Mouse (Mus musculus) spleen, adult 2 months (tissue): ENCODE results near the gene Pidd1. TPM values are rescaled to one million over a fixed set of nuclear protein-coding genes. Genes with fewer than 3 reads are reported as not detected.
A peak's percentile ranks its signal among the peaks of the same experiment; 100 is the strongest.

ENCODE experiments used
- DNase-seq, 2 experiments: peaks; one replicate each; pipeline versions ENCODE4 v3.0.0 to v3.0.0-alpha.2; 2012 to 2021; ENCODE audit warnings: low spot score in 2 of 2, low read depth in 1 of 2
- H3K27ac ChIP-seq: fragments of 200-500 bp; 2 replicates; pipeline ENCODE4 v1.5.1; 2012; ENCODE audit warnings: low read length, inconsistent platforms; ENCODE audit not compliant: insufficient read depth
- H3K27me3 ChIP-seq: fragments of 200-500 bp; 2 replicates; pipeline ENCODE4 v1.6.1; 2012; ENCODE audit warnings: mild to moderate bottlenecking, moderate library complexity, low read length, inconsistent platforms; ENCODE audit not compliant: control insufficient read depth, insufficient read depth
- H3K36me3 ChIP-seq: fragments of 200-500 bp; 2 replicates; pipeline ENCODE4 v1.6.1; 2012; ENCODE audit warnings: mild to moderate bottlenecking, low read length, inconsistent platforms; ENCODE audit not compliant: control insufficient read depth, insufficient read depth
- H3K4me1 ChIP-seq: fragments of 200-500 bp; 2 replicates; pipeline ENCODE4 v1.6.1; 2011; ENCODE audit warnings: inconsistent platforms; ENCODE audit not compliant: control insufficient read depth, insufficient read depth, insufficient read length
- H3K4me3 ChIP-seq: fragments of 200-500 bp; 2 replicates; pipeline ENCODE4 v1.5.1; 2011; ENCODE audit warnings: mild to moderate bottlenecking, inconsistent platforms; ENCODE audit not compliant: insufficient read depth, insufficient read length; ENCODE audit errors: extremely low read depth
- CTCF ChIP-seq: fragments of 200-500 bp; IDR thresholded peaks from 2 replicates; pipeline ENCODE4 v1.5.1; 2011; ENCODE audit warnings: mild to moderate bottlenecking, inconsistent platforms; ENCODE audit not compliant: insufficient read depth, insufficient read length, insufficient replicate concordance; ENCODE audit errors: extremely low read depth
- POLR2A ChIP-seq: fragments of 200-500 bp; IDR thresholded peaks from 2 replicates; pipeline ENCODE4 v1.6.1; 2011; ENCODE audit warnings: low read depth, low read length, inconsistent platforms
- WGBS: fragments of 180-500 bp; shearing (Covaris S2); methylation state at CpG from one replicate; pipeline ENCODE4 v1.1.7; 2018; 5-methylcytosine and 5-hydroxymethylcytosine counted together
- polyA plus RNA-seq: library from polyadenylated mRNA; depleted of rRNA; stranded (reverse); fragments of >200 nt; gene quantifications from 2 replicates; pipeline ENCODE4 v1.2.3, GENCODE M21; 2012

Gene Pidd1
- polyA plus RNA-seq, 1 experiment = 20.4 TPM

GRCm38 (mm10) chr7:141441460-141441859 is 2.4 kb downstream of the Pidd1 start:
- no peak for TF ChIP-seq CTCF
- no peak for TF ChIP-seq POLR2A
- Histone ChIP-seq H3K27me3 (no peaks in the 10 kb centered on the region), H3K4me1 (peaks cover 16% of the 10 kb centered on the region; the same call in 1 of the 2 replicates), H3K36me3 (no peaks in the 10 kb centered on the region), H3K27ac (no peak overlapping the region), H3K4me3 (no peak overlapping the region)
- no peak for DNase-seq
- 94% methylated on average over 9 of the region's 9 CpGs for WGBS

- no peak overlapping the region for H3K4me3 ChIP-seq
Observed at GRCm38 (mm10) chr7:141440613-141441012, 3.2 kb downstream of the Pidd1 start.

GRCm38 (mm10) chr7:141439811-141440210 is 4.0 kb downstream of the Pidd1 start:
- DNase-seq = no peak
- no peaks in the 10 kb centered on the region for H3K36me3 ChIP-seq
- H3K4me3 ChIP-seq = no peak overlapping the region
- no peaks in the 10 kb centered on the region for H3K27me3 ChIP-seq
- no peak overlapping the region for H3K27ac ChIP-seq
- TF ChIP-seq POLR2A (no peak), CTCF (no peak)
- H3K4me1 ChIP-seq = peaks cover 27% of the 10 kb centered on the region; the same call in 1 of the 2 replicates
- WGBS = 98% methylated on average over 11 of the region's 11 CpGs

More at GRCm38 (mm10) chr7:141440613-141441012, 3.2 kb downstream of the Pidd1 start:
- peaks cover 23% of the 10 kb centered on the region; the same call in 1 of the 2 replicates for H3K4me1 ChIP-seq
- no peaks in the 10 kb centered on the region for H3K27me3 ChIP-seq
- H3K36me3 ChIP-seq = no peaks in the 10 kb centered on the region
- no peak overlapping the region for H3K27ac ChIP-seq
- WGBS = 41% methylated on average over 6 of the region's 6 CpGs
- peak in 1 of 2 experiments; percentile 38 for DNase-seq
- TF ChIP-seq CTCF (peak; percentile 51; the same call in 1 of the 2 replicates), POLR2A (no peak)

- Histone ChIP-seq H3K27ac (no peak overlapping the region), H3K4me3 (no peak overlapping the region), H3K4me1 (peaks cover 33% of the 10 kb centered on the region; the same call in 1 of the 2 replicates), H3K27me3 (no peaks in the 10 kb centered on the region), H3K36me3 (no peaks in the 10 kb centered on the region)
- no peak for DNase-seq
- TF ChIP-seq POLR2A (no peak), CTCF (no peak)
- WGBS = 97% methylated on average over 10 of the region's 10 CpGs
Observed at GRCm38 (mm10) chr7:141439140-141439679, 4.6 kb downstream of the Pidd1 start.

GRCm38 (mm10) chr7:141438201-141438968 is 5.4 kb downstream of the Pidd1 start:
- Histone ChIP-seq H3K27ac (no peak overlapping the region), H3K27me3 (no peaks in the 10 kb centered on the region), H3K36me3 (peaks cover 5% of the 10 kb centered on the region), H3K4me3 (no peak overlapping the region), H3K4me1 (peaks cover 28% of the 10 kb centered on the region; the same call in 1 of the 2 replicates)
- DNase-seq = no peak
- WGBS = 94% methylated on average over 12 of the region's 12 CpGs
- TF ChIP-seq CTCF = no peak
- TF ChIP-seq POLR2A = no peak

GRCm38 (mm10) chr7:141437178-141438120 is 6.4 kb downstream of the Pidd1 start, which contains the start of gene Slc25a22:
TSS of gene Slc25a22 (minus strand) at chr7:141437892.
- H3K27me3 ChIP-seq = no peaks in the 10 kb centered on the region
- WGBS = 8% methylated on average over 53 of the region's 53 CpGs

More at GRCm38 (mm10) chr7:141437178-141438120, 6.4 kb downstream of the Pidd1 start, which contains the start of gene Slc25a22:
- Histone ChIP-seq H3K27ac (peak within 1 kb of the TSS; percentile 82), H3K4me3 (peak within 1 kb of the TSS; percentile 87), H3K4me1 (peaks cover 24% of the 10 kb centered on the region; the same call in 1 of the 2 replicates), H3K36me3 (peaks cover 8% of the 10 kb centered on the region)
- TF ChIP-seq CTCF (peak; percentile 79), POLR2A (peak; percentile 38)
- DNase-seq = peak in 1 of 2 experiments; percentile 82
